Mouse (Mus musculus) frontal cortex, adult (tissue): ENCODE data around the gene Gm49325.
"Not testable (repeated sequence)": the region's sequence is repeated elsewhere in the genome, so short reads cannot be mapped to it uniquely, and the experiment has no call there.

Experiments
- ATAC-seq: cut with Nextera tagmentation; 2 replicates; pipeline ENCODE4 v1.9.2; 2017; ENCODE audit warnings: mild to moderate bottlenecking, moderate library complexity, mixed read lengths; ENCODE audit not compliant: low TSS enrichment

Gm49325 gene

DNA sequence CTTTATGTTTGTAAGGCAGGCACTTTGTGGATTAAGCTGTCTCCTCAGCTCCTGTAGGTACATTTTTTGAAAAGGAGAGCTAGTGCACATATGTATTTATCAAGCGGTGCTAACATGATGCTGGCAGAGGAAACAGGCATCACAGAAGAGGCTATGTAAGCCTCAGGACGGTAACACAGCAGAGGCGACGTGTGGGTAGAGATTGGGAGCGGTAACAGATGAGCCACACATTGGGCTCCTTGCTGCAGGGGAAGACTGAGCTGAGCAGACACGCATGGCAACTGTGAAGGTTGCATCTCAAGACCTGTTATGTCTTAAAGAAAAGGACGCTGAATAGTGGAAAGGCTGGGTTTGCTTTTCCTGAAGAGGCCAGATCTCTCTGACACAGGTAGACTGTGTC is 77.0 kb downstream of the Gm49325 start:
- ATAC-seq, result peak; percentile 94

DNA sequence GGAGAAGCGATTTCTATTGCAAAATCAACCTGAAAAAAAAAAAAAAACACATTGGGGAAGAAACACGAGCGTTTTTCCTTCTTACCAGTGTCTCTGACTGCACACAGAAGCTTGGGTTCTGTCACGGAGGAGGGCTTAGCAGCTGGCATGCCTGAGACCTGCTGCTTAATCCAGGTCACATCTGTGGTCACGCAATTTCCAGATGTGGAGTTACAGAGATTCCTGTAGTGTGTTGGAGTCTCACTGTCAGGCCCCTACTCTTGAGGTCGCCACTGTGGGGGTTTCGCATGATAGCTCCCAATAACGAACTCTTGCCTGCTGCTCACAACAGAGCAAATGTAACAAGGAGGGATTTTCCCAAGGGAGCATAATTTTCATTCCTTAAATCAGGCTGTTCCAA is 78.2 kb downstream of the Gm49325 start:
- no peak for ATAC-seq

DNA sequence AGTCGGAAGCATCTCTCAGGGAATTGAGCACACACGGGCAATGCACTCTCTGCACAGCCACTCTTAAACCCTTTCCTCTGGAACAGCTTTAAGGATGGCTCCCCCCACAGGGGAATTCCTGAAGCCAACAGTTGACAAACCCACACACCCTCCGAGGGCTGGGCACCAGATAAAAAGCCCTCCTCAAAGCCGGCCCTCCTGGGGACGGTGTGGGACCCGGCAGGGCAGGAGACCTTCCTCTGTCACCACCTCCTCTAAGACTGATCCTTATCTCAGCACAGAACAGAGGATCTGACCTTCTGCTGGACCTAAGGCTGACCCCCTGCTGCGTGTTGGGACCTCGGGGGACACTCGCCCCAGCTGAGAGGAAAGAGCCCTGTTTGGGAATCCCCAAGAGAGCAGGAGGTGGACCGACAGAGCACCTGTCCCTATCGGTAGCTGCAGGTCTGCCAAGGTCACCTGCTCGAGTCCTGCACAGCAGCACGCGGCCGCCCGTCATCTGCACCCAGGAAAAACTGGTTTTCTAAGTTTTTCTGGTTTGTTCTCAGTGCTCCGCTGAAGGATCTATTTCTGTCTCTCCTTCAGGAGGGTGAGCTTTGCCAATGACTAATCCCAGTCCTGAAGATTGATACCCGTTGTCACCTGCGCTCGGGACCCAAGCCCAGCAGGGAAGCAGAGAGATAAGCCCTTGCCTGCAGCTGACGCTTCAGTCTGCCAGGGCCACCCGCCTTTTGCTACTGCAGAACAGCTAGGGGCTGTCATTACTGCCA is 80.1 kb downstream of the Gm49325 start, which contains the start of gene Tspear:
Gene Tspear, plus strand, starts transcription at position 675 of the 770 bp plus-strand sequence.
- ATAC-seq, result no peak

DNA sequence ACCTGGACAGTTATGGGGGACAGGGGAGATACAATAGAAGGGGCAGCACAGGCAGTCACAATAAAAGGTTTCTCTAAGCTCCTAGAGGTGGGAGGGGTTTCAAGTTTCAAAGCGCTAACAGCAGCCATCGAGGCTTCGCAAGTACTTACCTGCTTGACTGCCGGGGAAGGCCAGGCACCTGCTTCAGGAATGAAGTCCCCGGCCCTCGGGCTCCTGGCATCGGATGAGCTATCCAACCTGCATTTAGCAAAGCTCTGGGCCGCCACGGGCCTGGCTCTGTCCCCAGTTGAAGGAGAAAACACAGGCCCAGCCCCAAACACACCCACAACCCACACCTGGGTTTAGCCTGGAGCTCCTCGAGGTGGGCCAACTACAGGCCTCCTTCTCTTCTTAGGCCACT is 81.0 kb downstream of the Gm49325 start:
- no peak for ATAC-seq

DNA sequence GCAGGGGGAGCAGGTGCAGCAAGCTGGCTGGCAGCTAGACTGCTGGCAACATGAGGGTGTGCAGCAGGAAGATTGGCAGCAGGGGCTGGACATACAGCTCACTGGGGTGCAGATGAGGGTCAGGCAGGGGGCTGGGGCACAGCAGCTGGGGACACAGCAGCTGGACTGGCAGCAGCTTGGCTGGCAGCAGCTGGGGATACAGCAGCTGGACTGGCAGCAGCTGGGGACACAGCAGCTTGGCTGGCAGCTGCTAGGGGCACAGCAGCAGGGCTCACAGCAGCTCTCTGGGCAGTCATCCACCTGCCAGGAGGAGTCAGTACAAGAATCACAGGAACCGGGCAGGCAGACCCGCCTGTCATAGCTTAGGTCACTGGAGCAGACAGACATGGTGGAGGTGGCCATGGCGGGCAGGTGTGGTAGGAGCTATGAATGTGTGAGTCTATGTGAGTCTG is 84.4 kb downstream of the Gm49325 start, which contains the start of gene Gm19402:
Gene Gm19402, minus strand, starts transcription at position 402 of the 452 bp plus-strand sequence.
- ATAC-seq, result not testable (repeated sequence)
